Mouse (Mus musculus) MEL (cell line): ENCODE measurements around the gene H2-DMb1. TPM values are rescaled to one million over a fixed set of nuclear protein-coding genes. Genes with fewer than 3 reads are reported as not detected.

ENCODE experiments used
- DNase-seq: peaks from one replicate; pipeline ENCODE4 v3.0.0; 2011; ENCODE audit warnings: low read depth, low spot score
- H3K27ac ChIP-seq: 2 replicates; pipeline ENCODE4 v1.5.1; 2012; ENCODE audit warnings: low read depth, mild to moderate bottlenecking, control low read depth, low read length, moderate library complexity; ENCODE audit not compliant: control insufficient read depth
- H3K27me3 ChIP-seq, 2 experiments: fragments of 150-350 bp in 1 of 2; sonication (generic) in 1 of 2; 2 replicates each; pipeline ENCODE4 v1.6.1; 2012; ENCODE audit warnings: low read length in 2 of 2, mild to moderate bottlenecking in 2 of 2, improper control_type of control experiment in 1 of 2, moderate library complexity in 1 of 2; ENCODE audit not compliant: insufficient read depth in 2 of 2, control insufficient read depth in 1 of 2
- H3K36me3 ChIP-seq, 2 experiments: 2 replicates each; pipeline ENCODE4 v1.6.1; 2012 to 2014; ENCODE audit warnings: low read length in 2 of 2, improper control_type of control experiment in 1 of 2, inconsistent platforms in 1 of 2, mild to moderate bottlenecking in 1 of 2; ENCODE audit not compliant: insufficient read depth in 2 of 2, control insufficient read depth in 1 of 2
- H3K4me1 ChIP-seq, 2 experiments: fragments of 150-350 bp in 1 of 2; sonication (generic) in 1 of 2; 2 replicates each; pipeline ENCODE4 v1.6.1; 2012; ENCODE audit warnings: low read length in 2 of 2, improper control_type of control experiment in 1 of 2, mild to moderate bottlenecking in 1 of 2; ENCODE audit not compliant: insufficient read depth in 2 of 2, control insufficient read depth in 1 of 2
- H3K4me3 ChIP-seq, 2 experiments: fragments of 150-350 bp in 1 of 2; sonication (generic) in 1 of 2; 2 replicates each; pipeline ENCODE4 v1.5.1; 2012; ENCODE audit warnings: low read depth in 2 of 2, low read length in 2 of 2, mild to moderate bottlenecking in 2 of 2, moderate library complexity in 2 of 2, control low read depth in 1 of 2, improper control_type of control experiment in 1 of 2; ENCODE audit not compliant: control insufficient read depth in 1 of 2, insufficient read depth in 1 of 2
- H3K79me2 ChIP-seq: 2 replicates; pipeline ENCODE4 v1.6.1; 2012; ENCODE audit warnings: mild to moderate bottlenecking, low read length, moderate library complexity; ENCODE audit not compliant: control insufficient read depth, poor library complexity, insufficient read depth
- H3K9ac ChIP-seq: 2 replicates; pipeline ENCODE4 v1.6.1; 2012; ENCODE audit warnings: low read depth, mild to moderate bottlenecking, control low read depth, low read length, moderate library complexity; ENCODE audit not compliant: control insufficient read depth, poor library complexity, severe bottlenecking
- H3K9me3 ChIP-seq: fragments of 150-350 bp; sonication (generic); replicated peaks from 2 replicates; pipeline ENCODE4 v1.6.1; 2012; ENCODE audit warnings: mild to moderate bottlenecking, low read length, improper control_type of control experiment, moderate library complexity; ENCODE audit not compliant: insufficient read depth
- CTCF ChIP-seq, 3 experiments: IDR thresholded peaks in 2 of 3; conservative IDR thresholded peaks in 1 of 3; 2 replicates each; pipeline ENCODE4 v1.5.1; 2011 to 2012; ENCODE audit warnings: low read length in 3 of 3, low read depth in 2 of 3, mild to moderate bottlenecking in 2 of 3, improper control_type of control experiment in 1 of 3, inconsistent platforms in 1 of 3, mixed read lengths in 1 of 3, moderate library complexity in 1 of 3; ENCODE audit not compliant: control insufficient read depth in 1 of 3, insufficient read depth in 1 of 3, poor library complexity in 1 of 3, severe bottlenecking in 1 of 3
- EP300 ChIP-seq, 2 experiments: IDR thresholded peaks; 2 replicates each; pipeline ENCODE4 v1.6.1; 2011; ENCODE audit warnings: improper control_type of control experiment in 2 of 2, low read length in 2 of 2, low read depth in 1 of 2, mild to moderate bottlenecking in 1 of 2
- ETS1 ChIP-seq: IDR thresholded peaks from 2 replicates; pipeline ENCODE4 v1.6.1; 2012; ENCODE audit warnings: low read depth, mild to moderate bottlenecking, inconsistent platforms, low read length, improper control_type of control experiment, moderate library complexity
- GATA1 ChIP-seq: IDR thresholded peaks from 2 replicates; pipeline ENCODE4 v1.6.1; 2011; ENCODE audit warnings: low read depth, low read length, improper control_type of control experiment
- HCFC1 ChIP-seq: IDR thresholded peaks from 2 replicates; pipeline ENCODE4 v1.6.1; 2012; ENCODE audit warnings: low read depth, mild to moderate bottlenecking, inconsistent platforms, low read length, improper control_type of control experiment, moderate library complexity
- JUND ChIP-seq: IDR thresholded peaks from 2 replicates; pipeline ENCODE4 v1.6.1; 2011; ENCODE audit warnings: low read depth, mild to moderate bottlenecking, improper control_type of control experiment, low read length
- KAT2A ChIP-seq: conservative IDR thresholded peaks from 2 replicates; pipeline ENCODE4 v1.6.1; 2012; ENCODE audit warnings: low read depth, low read length, improper control_type of control experiment, inconsistent platforms
- MAZ ChIP-seq: IDR thresholded peaks from 2 replicates; pipeline ENCODE4 v1.6.1; 2012; ENCODE audit warnings: low read depth, mild to moderate bottlenecking, inconsistent platforms, low read length, improper control_type of control experiment
- MXI1 ChIP-seq: IDR thresholded peaks from 2 replicates; pipeline ENCODE4 v1.6.1; 2011; ENCODE audit warnings: mild to moderate bottlenecking, low read depth, low read length, improper control_type of control experiment
- NRF1 ChIP-seq: IDR thresholded peaks from 2 replicates; pipeline ENCODE4 v1.6.1; 2014; ENCODE audit warnings: low read depth, mild to moderate bottlenecking, inconsistent platforms, low read length, improper control_type of control experiment, moderate library complexity; ENCODE audit not compliant: poor library complexity, insufficient read depth, severe bottlenecking
- POLR2A ChIP-seq, 2 experiments: IDR thresholded peaks; 2 replicates each; pipeline ENCODE4 v1.6.1; 2011 to 2012; ENCODE audit warnings: low read length in 2 of 2, mild to moderate bottlenecking in 2 of 2, control low read depth in 1 of 2, improper control_type of control experiment in 1 of 2, low read depth in 1 of 2, moderate library complexity in 1 of 2; ENCODE audit not compliant: control insufficient read depth in 1 of 2, insufficient read depth in 1 of 2, poor library complexity in 1 of 2
- POLR2AphosphoS2 ChIP-seq: IDR thresholded peaks from 2 replicates; pipeline ENCODE4 v1.6.1; 2011; ENCODE audit warnings: low read length, improper control_type of control experiment
- RAD21 ChIP-seq: IDR thresholded peaks from 2 replicates; pipeline ENCODE4 v1.6.1; 2011; ENCODE audit warnings: mild to moderate bottlenecking, low read depth, low read length, improper control_type of control experiment
- SIN3A ChIP-seq: IDR thresholded peaks from 2 replicates; pipeline ENCODE4 v1.6.1; 2012; ENCODE audit warnings: low read length, improper control_type of control experiment, inconsistent platforms
- SMC3 ChIP-seq: IDR thresholded peaks from 2 replicates; pipeline ENCODE4 v1.6.1; 2011; ENCODE audit warnings: low read depth, low read length, improper control_type of control experiment
- TCF12 ChIP-seq: IDR thresholded peaks from 2 replicates; pipeline ENCODE4 v1.6.1; 2014; ENCODE audit warnings: low read depth, mild to moderate bottlenecking, inconsistent platforms, low read length, improper control_type of control experiment, moderate library complexity
- ZC3H11A ChIP-seq: IDR thresholded peaks from 2 replicates; pipeline ENCODE4 v1.6.1; 2012; ENCODE audit warnings: low read depth, mild to moderate bottlenecking, inconsistent platforms, low read length, improper control_type of control experiment
- polyA plus RNA-seq, 2 experiments: library from polyadenylated mRNA; stranded (reverse) in 1 of 2; unstranded in 1 of 2; fragments of >175 nt in 1 of 2; fragments of >200 nt in 1 of 2; gene quantifications; 2 replicates each; pipeline versions ENCODE4 v1.2.1 to v1.2.4; 2012; ENCODE audit warnings: low replicate concordance in 2 of 2, low read depth in 1 of 2; ENCODE audit not compliant: insufficient read length in 2 of 2, insufficient read depth in 1 of 2, missing spikeins in 1 of 2
- total RNA-seq: library from RNA; depleted of rRNA; stranded (reverse); fragments of 300-350 nt; gene quantifications from 2 replicates; pipeline ENCODE4 v1.2.3, GENCODE M21; 2012

H2-DMb1 gene
- total and polyA plus RNA-seq, 3 experiments: 0.67 TPM; not detected in 2

DNA sequence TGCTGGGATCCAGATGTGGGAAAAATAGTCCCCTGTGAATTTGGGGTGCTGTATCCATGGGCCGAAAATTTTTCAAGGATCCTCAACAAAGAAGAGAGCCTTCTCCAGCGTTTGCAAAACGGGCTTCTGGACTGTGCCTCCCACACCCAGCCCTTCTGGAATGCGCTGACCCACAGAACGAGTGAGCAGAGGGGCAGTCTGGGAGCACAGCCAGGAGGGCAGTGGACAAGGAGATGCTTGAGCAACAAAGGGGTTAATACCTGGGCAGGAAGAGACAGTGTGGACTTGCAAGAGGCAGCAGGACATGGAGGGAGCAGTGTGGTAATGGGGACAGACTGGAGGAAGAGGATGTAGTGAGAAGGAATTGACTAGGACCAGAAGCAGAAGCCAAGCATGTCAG, 2.7 kb downstream of the H2-DMb1 start:
- Histone ChIP-seq H3K36me3 (no peaks in the 10 kb centered on the region), H3K4me3 (no peak overlapping the region), H3K27me3 (no peaks in the 10 kb centered on the region)
- TF ChIP-seq TCF12: no peak
- TF ChIP-seq EP300 (IDR thresholded peaks at IDR 0.05; ENCODE audit: low read depth in 1 of 2, low read length in 2 of 2): no peak
- no peak for TF ChIP-seq POLR2AphosphoS2
- no peak for TF ChIP-seq NRF1
- TF ChIP-seq HCFC1: no peak
- TF ChIP-seq KAT2A: no peak
- TF ChIP-seq JUND: no peak
- TF ChIP-seq POLR2A (IDR thresholded peaks at IDR 0.05; ENCODE audit: control insufficient read depth in 1 of 2, insufficient read depth in 1 of 2, low read depth in 1 of 2, low read length in 2 of 2, poor library complexity in 1 of 2): no peak
- TF ChIP-seq, all 39 proteins: peak for 0
- H3K4me1 ChIP-seq: no peaks in the 10 kb centered on the region
- no peaks in the 10 kb centered on the region for H3K9me3 ChIP-seq
- no peak for DNase-seq
- no peaks in the 10 kb centered on the region for H3K79me2 ChIP-seq
- H3K9ac ChIP-seq: no peak overlapping the region
- H3K27ac ChIP-seq: no peak overlapping the region

DNA sequence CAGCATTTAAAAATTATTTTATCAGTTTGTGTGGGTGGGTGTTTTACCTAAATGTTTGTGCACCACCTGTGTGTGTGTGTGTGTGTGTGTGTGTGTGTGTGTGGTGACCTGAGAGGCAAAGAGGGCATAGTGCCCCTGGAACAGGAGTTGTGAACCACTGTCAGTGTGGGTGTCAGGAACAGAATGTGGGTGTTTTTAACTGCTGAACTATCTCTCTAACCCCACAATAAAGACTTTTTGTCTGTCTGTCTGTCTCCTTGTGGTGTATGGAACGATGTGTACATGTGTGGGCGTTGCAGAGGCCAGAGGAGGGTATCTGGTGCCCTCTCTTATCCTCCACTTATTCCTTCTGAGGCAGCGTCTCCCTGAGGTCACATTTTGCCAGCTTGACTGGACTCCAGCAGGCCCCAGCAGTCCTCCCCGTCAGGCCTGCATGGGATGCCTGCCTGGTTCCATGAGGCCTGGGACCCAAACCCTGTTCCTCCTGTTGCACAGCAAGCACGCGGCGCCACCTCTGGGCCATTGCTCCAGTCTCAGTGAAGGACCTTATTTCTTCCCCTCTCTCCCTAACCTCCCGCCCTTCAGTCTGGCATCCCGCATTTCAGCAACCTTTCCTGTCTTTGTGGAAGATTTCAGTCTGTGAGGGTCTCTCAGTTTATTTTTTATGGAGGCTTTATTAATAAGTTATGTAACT, 11.5 kb downstream of the H2-DMb1 start:
- Histone ChIP-seq H3K27ac (no peak overlapping the region), H3K27me3 (no peaks in the 10 kb centered on the region), H3K79me2 (no peaks in the 10 kb centered on the region), H3K36me3 (no peaks in the 10 kb centered on the region), H3K4me1 (peaks cover 2 to 4% of the 10 kb centered on the region in 2 experiments; a peak in 3 of 4 replicates)
- TF ChIP-seq MXI1 (0 out of 2 replicates have a peak, but pooled peaks have one; percentile 35), JUND (no peak), ETS1 (no peak), GATA1 (no peak), SIN3A (no peak), RAD21 (peak; percentile 86), CTCF (IDR thresholded peaks at IDR 0.05 in 2 of 3, conservative IDR thresholded peaks at IDR 0.05 in 1 of 3; ENCODE audit: control insufficient read depth in 1 of 3, insufficient read depth in 1 of 3, low read depth in 2 of 3, low read length in 3 of 3, poor library complexity in 1 of 3, severe bottlenecking in 1 of 3) (peak in 2 of 3 experiments; percentile 82 to 93; a peak in 5 of 6 replicates), SMC3 (peak; percentile 93), ZC3H11A (peak; percentile 85), MAZ (peak; percentile 66; the same call in 1 of the 2 replicates)
- TF ChIP-seq, all 39 proteins: peak for 6
- Histone ChIP-seq H3K4me3 (no peak overlapping the region), H3K9ac (peak overlapping the region; percentile 22; the same call in 1 of the 2 replicates), H3K9me3 (no peaks in the 10 kb centered on the region)
- DNase-seq: peak; percentile 76
